Mouse (Mus musculus): ENCODE measurements at regions not wholly inside any gene's neighbourhood (a gene's known extent, or its start where the extent isn't known, plus 50 kb on each side); places are given as distances from the start of the nearest gene placed in this dataset.

- peak; percentile 23 for DNase-seq
These were observed 231.6 kb upstream of the Jmjd1c start for GRCm38 (mm10) chr10:66864161-66864862.

GRCm38 (mm10) chr10:66865010-66865582, 230.8 kb upstream of the Jmjd1c start:
- no peak for DNase-seq

DNA sequence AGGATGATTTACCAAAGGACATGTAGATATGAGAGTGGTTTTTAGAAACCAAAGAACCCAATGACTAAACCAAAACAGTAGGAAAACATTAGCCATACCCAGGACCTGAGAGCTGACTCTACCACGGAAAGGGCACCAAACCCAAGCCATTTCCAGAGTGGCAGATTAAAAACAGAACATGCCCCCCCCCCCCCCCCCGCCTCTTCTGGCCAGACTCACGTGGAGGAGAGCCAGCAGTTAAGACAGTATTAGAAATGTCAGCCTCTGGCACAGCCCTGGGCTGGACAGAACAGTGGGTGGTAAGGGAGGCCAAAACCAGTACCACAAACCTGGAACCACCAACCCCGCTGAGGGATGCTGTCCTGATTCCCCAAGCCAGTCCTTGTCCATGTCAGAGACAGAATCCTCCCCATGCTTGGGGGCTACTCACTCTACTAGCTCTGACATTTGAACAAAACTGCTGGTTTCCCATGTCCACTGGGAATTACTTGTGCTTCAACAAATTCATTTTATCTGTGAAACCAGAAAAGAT, 224.7 kb upstream of the Jmjd1c start:
- no peak for DNase-seq

GRCm38 (mm10) chr10:66871673-66872072, 224.3 kb upstream of the Jmjd1c start:
- no peak for DNase-seq

DNA sequence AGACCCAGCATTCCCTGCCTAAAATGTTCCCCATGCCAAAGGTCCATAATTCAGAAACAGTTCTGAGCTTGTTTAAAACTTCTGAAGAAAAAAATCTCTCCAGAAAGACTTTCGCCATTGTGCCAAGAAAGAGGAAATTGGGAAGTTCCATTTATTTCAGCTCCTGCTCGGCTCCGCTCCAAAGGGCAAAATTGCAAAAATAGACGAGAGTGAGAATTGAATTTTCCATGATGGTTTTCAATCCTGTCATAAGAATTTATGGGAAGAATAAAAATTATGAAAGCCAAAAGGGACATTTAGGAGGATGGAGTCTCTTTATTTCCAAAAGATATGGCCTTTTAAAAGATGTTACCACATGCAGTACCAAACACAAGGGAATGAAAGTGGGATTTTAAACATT, 222.5 kb upstream of the Jmjd1c start:
- no peak for DNase-seq

DNA sequence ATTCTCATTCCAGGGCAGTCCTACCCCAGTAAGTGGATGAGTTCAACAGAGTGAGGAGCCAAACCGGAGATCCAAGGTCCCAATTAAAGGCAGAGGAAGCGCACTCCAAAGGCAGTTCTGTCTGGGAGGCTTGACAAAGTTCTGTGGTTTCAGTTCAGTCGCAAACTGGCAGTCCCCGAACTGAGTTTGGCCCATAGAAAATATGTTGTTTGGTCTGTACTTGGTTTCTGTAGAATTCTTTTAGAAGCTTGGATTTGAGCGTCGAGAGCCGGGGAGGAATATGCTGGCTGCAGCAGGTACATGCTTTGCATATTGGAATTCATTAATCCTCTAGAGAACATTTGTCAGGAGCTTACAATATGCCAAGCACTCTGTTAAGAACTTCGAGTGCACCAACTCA, 216.9 kb upstream of the Jmjd1c start:
- no peak for DNase-seq

DNA sequence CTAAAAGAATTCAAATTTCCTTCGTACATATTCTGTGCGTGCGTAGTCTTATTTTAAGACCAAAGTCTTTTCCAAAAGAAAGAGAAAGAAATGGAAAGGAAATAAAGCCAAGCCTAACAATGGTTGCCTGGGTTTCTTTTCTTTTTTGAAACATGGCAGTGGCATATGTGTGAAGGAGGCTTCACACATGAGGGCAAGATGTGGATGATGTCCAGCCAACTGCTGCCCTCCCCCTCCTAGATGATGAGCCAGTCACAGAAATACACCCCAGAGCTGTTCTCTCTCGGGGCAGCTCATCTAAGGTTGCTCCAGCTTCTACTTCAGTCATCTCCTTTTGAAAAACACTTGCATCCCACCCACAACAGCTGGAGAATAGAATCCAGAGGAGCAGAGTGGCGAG, 213.1 kb upstream of the Jmjd1c start:
- DNase-seq = no peak

- DNase-seq = peak; percentile 52
These were observed 210.3 kb upstream of the Jmjd1c start for GRCm38 (mm10) chr10:66885575-66885974.

- DNase-seq = no peak
These were observed 206.0 kb upstream of the Jmjd1c start for GRCm38 (mm10) chr10:66889786-66890555.

- no peak for DNase-seq
These were observed 204.1 kb upstream of the Jmjd1c start for GRCm38 (mm10) chr10:66891811-66892210.

DNA sequence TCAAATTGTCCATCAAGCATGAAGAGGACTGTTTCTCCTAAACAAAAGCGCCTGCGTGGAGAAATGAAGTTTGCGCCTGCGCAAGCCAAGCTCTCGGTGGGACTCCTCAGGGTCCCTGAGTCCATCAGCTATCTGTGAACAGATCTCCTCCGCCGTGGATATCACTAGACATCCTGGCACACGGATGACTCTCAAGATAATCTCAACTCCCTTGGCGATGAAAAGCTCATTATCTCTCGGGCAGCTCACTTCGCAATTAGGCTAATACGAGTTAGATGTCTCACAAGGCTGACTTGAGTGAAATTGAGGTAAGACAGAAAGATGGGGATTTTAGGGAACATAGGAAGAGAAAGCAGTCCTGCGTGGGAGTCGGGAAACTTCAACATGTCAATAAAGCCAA, 202.1 kb upstream of the Jmjd1c start:
- DNase-seq = no peak

DNA sequence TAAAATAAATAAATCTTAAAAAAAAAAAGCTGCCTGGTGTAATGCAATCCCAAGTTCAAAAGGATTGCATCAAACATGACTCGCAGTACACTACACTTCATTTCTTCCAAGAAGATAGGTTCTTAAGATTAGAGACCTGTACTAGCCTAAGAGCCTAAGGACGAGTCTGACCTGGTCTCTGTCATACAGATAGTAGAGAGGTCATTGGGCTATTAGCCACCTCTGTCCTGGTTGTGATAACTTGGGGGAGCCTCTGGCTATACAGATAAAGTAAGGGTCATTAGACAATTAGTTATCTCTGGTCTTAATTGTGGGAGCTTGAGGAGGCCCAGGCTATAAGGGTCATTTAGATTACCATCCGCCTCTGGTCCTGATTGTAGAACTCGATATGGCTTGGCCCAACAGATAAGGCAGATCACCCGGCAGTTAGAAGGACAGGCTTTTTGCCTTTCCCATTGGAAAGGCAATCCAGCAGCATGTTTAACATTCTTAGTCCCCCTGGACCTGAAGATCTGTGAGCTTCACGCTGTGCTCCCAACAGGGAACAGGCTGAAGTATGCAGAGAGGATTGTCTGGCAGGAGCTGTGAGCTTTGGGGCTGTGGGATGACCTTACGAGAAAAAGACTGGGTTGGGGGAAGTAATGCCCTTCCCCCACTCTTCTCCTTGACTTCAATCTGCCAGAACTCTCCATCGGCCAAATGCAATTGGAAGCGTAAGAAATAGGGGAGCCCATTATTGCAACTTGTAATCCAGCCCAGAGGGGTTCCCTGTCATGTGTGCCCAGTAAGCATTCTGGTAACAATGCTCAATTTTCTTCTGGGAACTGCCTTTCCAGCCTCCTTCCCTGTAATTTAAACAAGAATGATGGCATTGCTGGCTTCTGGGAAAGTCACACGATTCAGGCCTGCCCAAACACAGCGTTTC, 199.0 kb upstream of the Jmjd1c start:
- DNase-seq = no peak

GRCm38 (mm10) chr10:66899724-66900123, 196.2 kb upstream of the Jmjd1c start:
- no peak for DNase-seq

DNA sequence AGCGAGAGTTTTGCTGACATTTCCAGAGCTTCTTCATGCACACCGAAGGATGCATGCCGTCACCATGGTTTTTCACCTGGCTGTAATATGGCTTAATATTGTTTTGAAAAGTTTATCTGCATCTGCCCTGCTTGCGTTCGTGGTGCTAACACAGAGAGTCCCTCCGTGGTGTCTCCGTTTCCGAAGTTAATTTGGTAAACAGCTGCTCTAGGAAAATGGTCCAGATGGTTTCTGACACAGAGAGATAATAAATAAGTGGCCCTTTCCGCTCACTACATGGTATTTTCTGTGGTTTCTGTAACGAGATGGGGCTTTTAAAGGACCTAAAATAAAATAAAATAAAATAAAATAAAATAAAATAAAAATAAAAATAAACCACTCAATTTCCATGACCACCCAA, 195.1 kb upstream of the Jmjd1c start:
- DNase-seq = no peak

- DNase-seq = no peak
These were observed 194.1 kb upstream of the Jmjd1c start for GRCm38 (mm10) chr10:66901873-66902272.

- no peak for DNase-seq
These were observed 191.2 kb upstream of the Jmjd1c start for GRCm38 (mm10) chr10:66904552-66905367.

DNA sequence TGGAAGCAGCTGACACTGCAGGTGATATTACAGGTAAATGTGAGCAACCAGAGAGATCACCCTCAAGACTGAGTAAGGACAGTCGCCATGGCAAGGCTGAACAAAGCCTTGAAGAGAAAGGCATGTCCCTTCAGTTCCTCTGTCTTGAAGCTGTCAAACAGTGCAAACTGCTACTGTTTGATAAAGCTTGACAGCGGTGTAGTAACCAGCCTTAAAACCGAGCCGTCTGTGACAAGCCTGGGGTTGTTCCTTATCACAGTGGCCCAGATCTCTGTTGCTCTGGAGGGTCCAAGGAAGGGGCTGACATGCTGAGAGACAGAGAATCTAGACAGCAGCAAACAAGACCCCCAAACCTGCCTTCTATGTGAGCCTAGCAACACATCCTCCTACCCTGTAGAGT, 188.1 kb upstream of the Jmjd1c start:
- DNase-seq = no peak

GRCm38 (mm10) chr10:66909204-66909889, 186.6 kb upstream of the Jmjd1c start:
- peak; percentile 82 for DNase-seq

GRCm38 (mm10) chr10:66909905-66910681, 185.8 kb upstream of the Jmjd1c start:
- no peak for DNase-seq

GRCm38 (mm10) chr10:66911261-66911911, 184.5 kb upstream of the Jmjd1c start:
- DNase-seq = no peak
